Mouse (Mus musculus) MEL (cell line): ENCODE results near the gene Il20. TPM values are rescaled to one million over a fixed set of nuclear protein-coding genes. Genes with fewer than 3 reads are reported as not detected.

ENCODE experiments used
- polyA plus RNA-seq, 2 experiments: library from polyadenylated mRNA; stranded (reverse) in 1 of 2; unstranded in 1 of 2; fragments of >175 nt in 1 of 2; fragments of >200 nt in 1 of 2; gene quantifications; 2 replicates each; pipeline versions ENCODE4 v1.2.1 to v1.2.4; 2012; ENCODE audit warnings: low replicate concordance in 2 of 2, low read depth in 1 of 2; ENCODE audit not compliant: insufficient read length in 2 of 2, insufficient read depth in 1 of 2, missing spikeins in 1 of 2
- total RNA-seq: library from RNA; depleted of rRNA; stranded (reverse); fragments of 300-350 nt; gene quantifications from 2 replicates; pipeline ENCODE4 v1.2.3, GENCODE M21; 2012; rRNA removed

The Il20 gene
- total and polyA plus RNA-seq, 3 experiments = not detected

Other genes starting within 250 kb of the Il20 start
- gene C4bp, start 249.8 kb downstream of the Il20 start, total RNA-seq = not detected in 2 replicates
- not detected for gene C4bp, start 249.8 kb downstream of the Il20 start, polyA plus RNA-seq
- gene Gm29427, start 195.7 kb downstream of the Il20 start, total RNA-seq = not detected in 2 replicates
- gene Gm29427, start 195.7 kb downstream of the Il20 start, polyA plus RNA-seq = not detected
- 7.1 and 8.6 TPM in 2 replicates for gene Yod1, start 194.1 kb downstream of the Il20 start, total RNA-seq
- gene Yod1, start 194.1 kb downstream of the Il20 start, polyA plus RNA-seq = 1 to 10 TPM in 1 of 2 experiments, not detected in 1; 6.1 TPM
- gene Pfkfb2, start 182.2 kb downstream of the Il20 start, total RNA-seq = 11.3 and 13.6 TPM in 2 replicates
- 10 to 100 TPM in 1 of 2 experiments, not detected in 1; 13.9 TPM for gene Pfkfb2, start 182.2 kb downstream of the Il20 start, polyA plus RNA-seq
- 0.31 and 0.39 TPM in 2 replicates for gene AA986860, start 179.5 kb downstream of the Il20 start, total RNA-seq
- under 1 TPM in 1 of 2 experiments, not detected in 1; 0.58 TPM for gene AA986860, start 179.5 kb downstream of the Il20 start, polyA plus RNA-seq
- not detected in 2 replicates for gene Fcamr, start 110.5 kb downstream of the Il20 start, total RNA-seq
- not detected for gene Fcamr, start 110.5 kb downstream of the Il20 start, polyA plus RNA-seq
- not detected in 2 replicates for gene Pigr, start 84.8 kb downstream of the Il20 start, total RNA-seq
- gene Pigr, start 84.8 kb downstream of the Il20 start, polyA plus RNA-seq = not detected
- gene Fcmr, start 45.8 kb downstream of the Il20 start, total RNA-seq = not detected in 2 replicates
- gene Fcmr, start 45.8 kb downstream of the Il20 start, polyA plus RNA-seq = not detected
- not detected in 2 replicates for gene Il24, start 24.0 kb downstream of the Il20 start, total RNA-seq
- not detected for gene Il24, start 24.0 kb downstream of the Il20 start, polyA plus RNA-seq
- not detected in 2 replicates for gene Il19, start 28.7 kb upstream of the Il20 start, total RNA-seq
- not detected for gene Il19, start 28.7 kb upstream of the Il20 start, polyA plus RNA-seq
- gene Il10, start 108.4 kb upstream of the Il20 start, total RNA-seq = not detected in 2 replicates
- gene Il10, start 108.4 kb upstream of the Il20 start, polyA plus RNA-seq = not detected
- gene Mapkapk2, start 186.4 kb upstream of the Il20 start, total RNA-seq = 51.7 and 53.2 TPM in 2 replicates
- 10 to 100 TPM in 1 of 2 experiments, not detected in 1; 85.4 TPM for gene Mapkapk2, start 186.4 kb upstream of the Il20 start, polyA plus RNA-seq
- 7.9 and 8.6 TPM in 2 replicates for gene Dyrk3, start 226.9 kb upstream of the Il20 start, total RNA-seq
- 10 to 100 TPM in 1 of 2 experiments, not detected in 1; 11.8 TPM for gene Dyrk3, start 226.9 kb upstream of the Il20 start, polyA plus RNA-seq
- gene Eif2d, start 241.7 kb upstream of the Il20 start, total RNA-seq = 29.3 and 31.0 TPM in 2 replicates
- gene Eif2d, start 241.7 kb upstream of the Il20 start, polyA plus RNA-seq = 10 to 100 TPM in 1 of 2 experiments, not detected in 1; 43.6 TPM